Mouse (Mus musculus): Measurements from ENCODE around the gene Pnliprp1.

The Pnliprp1 gene

DNA sequence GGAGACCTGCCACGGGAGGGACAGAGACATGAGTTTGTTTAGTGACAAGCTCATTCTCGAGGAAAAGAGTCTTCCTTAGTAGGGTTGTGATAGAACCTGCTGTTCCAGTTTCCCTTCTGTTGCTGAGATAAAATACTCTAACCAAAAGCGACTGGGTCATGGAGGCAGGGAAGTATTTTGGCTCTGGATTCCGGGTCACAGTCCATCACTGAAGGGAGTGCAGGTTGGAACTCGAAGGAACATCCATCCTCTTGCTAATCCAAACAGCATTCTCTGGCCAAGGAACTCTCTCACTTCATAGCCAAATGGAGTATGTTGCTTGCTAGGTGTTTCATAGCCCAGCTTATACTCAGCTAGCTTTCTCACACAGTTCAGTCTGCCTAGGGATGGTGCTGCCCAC is 47.8 kb downstream of the Pnliprp1 start:
- no peak for DNase-seq (ENCODE audit: low read depth, low spot score)

DNA sequence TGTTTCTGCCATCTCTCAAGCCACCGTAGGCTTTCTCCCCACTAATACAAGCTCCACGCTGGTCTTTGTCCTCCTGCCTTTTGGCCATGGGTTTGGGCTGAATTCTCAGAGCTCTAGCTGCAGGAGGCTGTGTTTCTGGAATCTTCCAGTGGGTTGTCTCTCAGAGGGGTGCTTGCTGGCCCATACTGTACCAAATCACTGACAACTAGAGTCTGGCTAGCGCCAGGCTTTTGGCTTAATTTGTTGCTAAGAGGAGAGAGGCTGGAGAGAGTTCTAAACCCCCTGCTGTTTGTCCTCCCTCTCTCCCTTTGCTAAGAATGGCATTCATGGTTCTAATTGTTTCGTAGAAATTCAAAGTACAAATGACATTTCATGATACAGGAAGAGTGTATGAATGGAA is 52.9 kb downstream of the Pnliprp1 start:
- DNase-seq (ENCODE audit: low read depth, low spot score): no peak

DNA sequence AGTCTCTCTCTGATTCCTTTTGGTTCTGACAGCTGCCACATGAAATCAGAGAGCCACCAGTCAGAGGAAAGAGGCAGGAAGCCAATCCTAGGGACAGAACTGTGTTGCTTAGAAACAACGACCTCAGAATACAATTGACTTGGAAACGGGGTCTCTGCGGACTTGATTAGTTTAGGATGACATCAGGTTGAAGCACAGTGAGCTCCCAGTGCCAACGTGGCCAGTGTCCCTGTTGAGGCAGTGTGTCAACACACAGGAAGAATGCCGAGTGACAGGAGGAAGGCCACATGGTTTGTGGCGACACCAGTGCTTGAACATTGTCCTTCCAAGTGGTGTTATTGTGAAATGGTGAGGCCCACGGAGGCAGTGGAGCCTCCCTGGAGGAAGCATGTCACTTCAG is 55.3 kb downstream of the Pnliprp1 start:
- DNase-seq (ENCODE audit: low read depth, low spot score): peak; percentile 16

DNA sequence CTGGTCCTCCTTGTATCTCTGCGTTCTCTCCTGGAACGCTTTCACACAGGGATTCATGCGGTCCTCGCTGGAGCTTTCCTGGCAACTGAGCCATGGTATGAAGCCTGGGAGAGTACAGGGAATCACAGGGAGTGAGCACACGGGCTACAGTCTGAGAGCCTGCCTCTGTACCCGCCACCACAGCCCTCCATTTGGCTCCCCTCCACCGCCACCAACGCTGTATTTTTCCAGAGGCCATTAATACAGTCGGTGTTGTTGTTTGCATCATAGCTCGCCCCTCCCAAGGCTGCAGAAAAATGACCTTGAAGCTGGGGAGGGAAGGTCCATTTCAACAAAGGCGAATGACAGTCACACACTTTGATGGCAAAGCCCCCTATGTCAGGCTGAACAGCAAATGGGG is 60.5 kb downstream of the Pnliprp1 start:
- no peak for DNase-seq (ENCODE audit: low read depth, low spot score)

Data from retina, postnatal 7 days (tissue).